Mouse (Mus musculus) limb, embryonic 15.5 days (tissue): ENCODE measurements around the gene Dpyd. TPM values are rescaled to one million over a fixed set of nuclear protein-coding genes. Genes with fewer than 3 reads are reported as not detected.

Experiments used
- ATAC-seq: fragments of 200-750 bp; cut with Nextera tagmentation; 2 replicates; pipeline ENCODE4 v1.8.0; 2017; ENCODE audit warnings: low read depth, moderate TSS enrichment; ENCODE audit not compliant: insufficient number of reproducible peaks, low FRiP score, low TSS enrichment
- H3K27ac ChIP-seq: fragments of 300-500 bp; sonication (generic); 2 replicates; pipeline ENCODE4 v1.5.1; 2015; ENCODE audit warnings: moderate library complexity, mild to moderate bottlenecking, inconsistent platforms
- H3K27me3 ChIP-seq: fragments of 300-500 bp; sonication (generic); 2 replicates; pipeline ENCODE4 v1.6.1; 2015; ENCODE audit warnings: inconsistent platforms
- H3K36me3 ChIP-seq: fragments of 300-500 bp; sonication (generic); 2 replicates; pipeline ENCODE4 v1.6.1; 2015; ENCODE audit warnings: inconsistent platforms
- H3K4me1 ChIP-seq: fragments of 300-500 bp; sonication (generic); 2 replicates; pipeline ENCODE4 v1.6.1; 2015; ENCODE audit warnings: inconsistent platforms
- H3K4me2 ChIP-seq: fragments of 300-500 bp; sonication (generic); 2 replicates; pipeline ENCODE4 v1.6.1; 2015; ENCODE audit warnings: mild to moderate bottlenecking, inconsistent platforms
- H3K4me3 ChIP-seq: fragments of 300-500 bp; sonication (generic); 2 replicates; pipeline ENCODE4 v1.5.1; 2015; ENCODE audit warnings: mild to moderate bottlenecking, inconsistent platforms
- H3K9ac ChIP-seq: fragments of 300-500 bp; sonication (generic); 2 replicates; pipeline ENCODE4 v1.6.1; 2015; ENCODE audit warnings: inconsistent platforms
- H3K9me3 ChIP-seq: fragments of 300-500 bp; sonication (generic); 2 replicates; pipeline ENCODE4 v1.6.1; 2016; ENCODE audit warnings: inconsistent platforms
- whole genome bisulfite sequencing: fragments of 180-500 bp; shearing (Covaris S2); methylation state at CpG from one replicate; pipeline ENCODE4 v1.1.7; 2015; 5-methylcytosine and 5-hydroxymethylcytosine counted together
- polyA plus RNA-seq: library from polyadenylated mRNA; unstranded; fragments of >200 nt; fragmentation: Nextera tagmentation; extraction: Ambion mirVana; gene quantifications from 2 replicates; pipeline ENCODE4 v1.2.1, GENCODE M21; 2015

The Dpyd gene
- polyA plus RNA-seq, 1 experiment from 2014 or later: 5.9 TPM

DNA sequence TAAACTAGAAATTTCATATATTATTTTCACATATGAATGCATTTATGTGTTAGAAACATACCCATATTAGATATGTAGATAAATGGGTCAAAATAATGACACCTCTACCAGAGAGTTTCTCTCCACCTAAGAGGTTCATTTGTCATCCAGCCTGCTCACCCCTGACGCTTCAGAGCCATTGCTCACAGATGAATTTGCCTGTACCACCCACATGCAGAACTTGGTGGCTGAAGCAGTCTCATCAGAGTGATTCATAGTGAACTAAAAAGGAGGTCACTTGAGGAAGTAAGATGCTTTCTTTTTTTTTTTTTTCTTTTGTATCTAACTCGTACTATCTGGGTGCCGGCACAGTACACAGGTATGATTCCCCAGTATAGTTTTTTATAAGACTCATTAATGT is 188.3 kb downstream of the Dpyd start:
- Histone ChIP-seq H3K4me3 (no peak overlapping the region), H3K4me1 (no peaks in the 10 kb centered on the region), H3K36me3 (no peaks in the 10 kb centered on the region), H3K27me3 (no peaks in the 10 kb centered on the region), H3K4me2 (no peak overlapping the region), H3K9ac (no peak overlapping the region), H3K9me3 (no peaks in the 10 kb centered on the region), H3K27ac (no peak overlapping the region)
- ATAC-seq: no peak
- 64% methylated on average over 3 of the region's 3 CpGs for WGBS

DNA sequence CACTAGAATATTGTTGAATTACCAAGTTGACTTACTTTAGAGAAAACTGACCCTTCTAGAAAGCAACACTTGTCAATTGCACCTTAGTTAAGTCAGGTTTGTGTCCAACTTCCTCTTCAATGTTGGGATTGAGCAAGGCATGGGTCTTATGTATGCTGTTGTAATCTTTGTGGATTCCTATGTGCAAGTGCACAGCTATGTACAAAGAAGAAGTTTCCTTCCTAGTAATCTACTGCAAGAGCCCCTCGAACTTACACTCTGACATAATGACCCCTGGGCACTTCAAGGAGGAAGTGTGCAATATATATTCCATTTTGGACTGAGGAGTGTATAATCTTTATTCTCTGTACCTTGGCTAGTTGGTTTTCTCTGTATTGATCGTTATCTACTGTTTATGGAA is 191.7 kb downstream of the Dpyd start:
- Histone ChIP-seq H3K9ac (no peak overlapping the region), H3K27me3 (no peaks in the 10 kb centered on the region), H3K27ac (no peak overlapping the region), H3K4me3 (no peak overlapping the region), H3K36me3 (no peaks in the 10 kb centered on the region), H3K9me3 (no peaks in the 10 kb centered on the region), H3K4me1 (no peaks in the 10 kb centered on the region), H3K4me2 (no peak overlapping the region)
- WGBS: 82% methylated on average over 2 of the region's 2 CpGs
- no peak for ATAC-seq

- no peak overlapping the region for H3K4me2 ChIP-seq
- no peaks in the 10 kb centered on the region for H3K27me3 ChIP-seq
- no peaks in the 10 kb centered on the region for H3K36me3 ChIP-seq
- no peak overlapping the region for H3K4me3 ChIP-seq
- no peaks in the 10 kb centered on the region for H3K9me3 ChIP-seq
- ATAC-seq: no peak
- H3K27ac ChIP-seq: no peak overlapping the region
- no peak overlapping the region for H3K9ac ChIP-seq
- H3K4me1 ChIP-seq: no peaks in the 10 kb centered on the region
- 57% methylated on average over 1 of the region's 1 CpGs for WGBS
These were observed 194.2 kb downstream of the Dpyd start for GRCm38 (mm10) chr3:118756099-118756498.

- Histone ChIP-seq H3K27me3 (no peaks in the 10 kb centered on the region), H3K9ac (no peak overlapping the region), H3K9me3 (no peaks in the 10 kb centered on the region), H3K27ac (no peak overlapping the region), H3K36me3 (no peaks in the 10 kb centered on the region), H3K4me1 (no peaks in the 10 kb centered on the region), H3K4me3 (no peak overlapping the region), H3K4me2 (no peak overlapping the region)
- WGBS: 70% methylated on average over 1 of the region's 1 CpGs
- no peak for ATAC-seq
These were observed 251.0 kb downstream of the Dpyd start for GRCm38 (mm10) chr3:118812885-118813284.

DNA sequence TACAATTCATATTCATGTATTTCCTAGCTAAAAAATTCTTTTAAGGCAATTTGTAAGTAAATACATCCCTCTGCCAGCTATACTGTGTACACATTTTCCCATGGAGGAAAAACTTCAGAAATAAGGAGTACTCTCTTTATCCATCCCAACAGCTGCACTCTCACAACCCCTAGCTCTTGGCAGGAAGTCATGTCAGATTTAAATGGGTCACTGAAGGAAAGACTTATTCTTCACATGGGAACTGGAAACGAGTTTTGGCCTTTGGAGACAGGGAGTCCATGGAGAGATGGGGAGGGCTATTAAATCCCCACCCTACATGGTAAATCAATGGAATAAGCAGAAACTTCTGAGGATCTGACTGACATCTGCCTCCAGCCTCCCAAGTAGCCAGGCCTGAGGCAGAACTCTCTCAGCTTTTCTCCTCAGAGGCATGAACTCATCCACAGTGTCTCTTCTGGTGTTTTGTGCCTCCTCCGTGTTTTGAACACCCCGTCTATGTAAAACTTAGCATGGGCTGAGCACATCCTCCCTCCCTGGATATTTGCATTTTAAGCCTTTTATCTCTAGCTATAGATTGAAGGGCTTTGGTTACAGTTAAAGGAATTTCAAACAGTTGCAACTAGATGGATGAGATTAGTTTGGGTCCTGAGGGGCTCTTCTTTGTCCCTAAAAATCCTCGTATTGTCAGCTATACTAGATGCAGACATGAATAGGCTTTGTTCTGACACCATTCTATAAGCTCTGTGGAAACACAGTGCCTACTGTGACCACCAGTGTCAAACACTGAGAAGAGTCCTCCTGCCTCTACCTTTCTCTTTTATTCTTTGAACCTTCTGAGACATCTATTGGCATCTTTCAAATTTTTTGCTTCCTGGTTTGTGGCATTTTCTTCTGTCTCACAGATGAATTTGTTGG is 288.9 kb downstream of the Dpyd start:
- Histone ChIP-seq H3K4me2 (no peak overlapping the region), H3K27me3 (no peaks in the 10 kb centered on the region), H3K27ac (no peak overlapping the region), H3K9ac (no peak overlapping the region), H3K36me3 (no peaks in the 10 kb centered on the region), H3K4me3 (no peak overlapping the region), H3K4me1 (no peaks in the 10 kb centered on the region), H3K9me3 (no peaks in the 10 kb centered on the region)
- 42% methylated on average over 4 of the region's 4 CpGs for WGBS
- ATAC-seq: no peak

DNA sequence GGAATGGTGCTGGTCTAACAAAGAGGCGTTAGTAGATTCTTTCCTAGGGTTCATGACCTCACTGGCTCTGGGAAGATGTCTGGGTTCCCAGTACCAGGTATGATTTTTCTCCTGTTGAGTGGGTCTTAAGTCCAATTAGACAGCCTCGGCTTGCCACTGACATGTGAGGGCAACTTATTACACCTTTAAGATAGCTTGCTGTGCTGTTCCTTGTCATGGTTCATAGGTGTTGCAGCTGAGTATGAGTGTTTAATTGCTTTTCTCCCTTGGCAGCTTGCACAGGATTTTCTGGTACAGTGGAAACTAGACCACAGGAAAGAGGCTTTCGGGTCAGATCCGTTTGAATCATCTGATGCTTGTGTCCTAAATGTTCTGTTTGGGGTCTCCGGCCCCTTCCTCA is 290.8 kb downstream of the Dpyd start:
- Histone ChIP-seq H3K4me3 (no peak overlapping the region), H3K27ac (no peak overlapping the region)
- WGBS: 82% methylated on average over 5 of the region's 5 CpGs

DNA sequence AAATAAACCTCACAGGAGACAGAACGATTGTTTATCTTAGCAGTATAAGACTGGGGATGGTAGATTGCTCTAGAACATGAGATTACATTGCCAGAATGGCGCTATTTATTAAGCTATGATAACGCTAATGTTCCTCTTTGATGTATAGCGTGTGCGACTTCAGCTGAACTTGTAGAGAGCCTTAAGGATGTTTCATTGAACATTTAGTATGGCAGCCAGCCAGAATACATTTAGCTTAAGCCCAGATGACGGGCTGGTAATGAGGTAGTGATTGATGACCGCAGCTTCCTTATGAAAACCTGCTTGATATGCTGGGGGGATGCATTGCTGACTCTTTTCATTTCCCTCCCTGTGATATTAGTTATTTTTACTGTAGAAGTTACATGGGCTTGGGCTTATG is 293.5 kb downstream of the Dpyd start:
- Histone ChIP-seq H3K27me3 (no peaks in the 10 kb centered on the region), H3K4me3 (no peak overlapping the region), H3K36me3 (no peaks in the 10 kb centered on the region), H3K4me1 (no peaks in the 10 kb centered on the region), H3K9ac (no peak overlapping the region), H3K27ac (no peak overlapping the region), H3K9me3 (no peaks in the 10 kb centered on the region), H3K4me2 (no peak overlapping the region)
- no peak for ATAC-seq
- WGBS: 43% methylated on average over 7 of the region's 7 CpGs

More for the DNA sequence above, 290.8 kb downstream of the Dpyd start:
- H3K27me3 ChIP-seq: no peaks in the 10 kb centered on the region
- ATAC-seq: no peak
- H3K4me2 ChIP-seq: no peak overlapping the region
- no peaks in the 10 kb centered on the region for H3K4me1 ChIP-seq
- H3K36me3 ChIP-seq: no peaks in the 10 kb centered on the region
- H3K9ac ChIP-seq: no peak overlapping the region
- H3K9me3 ChIP-seq: no peaks in the 10 kb centered on the region

DNA sequence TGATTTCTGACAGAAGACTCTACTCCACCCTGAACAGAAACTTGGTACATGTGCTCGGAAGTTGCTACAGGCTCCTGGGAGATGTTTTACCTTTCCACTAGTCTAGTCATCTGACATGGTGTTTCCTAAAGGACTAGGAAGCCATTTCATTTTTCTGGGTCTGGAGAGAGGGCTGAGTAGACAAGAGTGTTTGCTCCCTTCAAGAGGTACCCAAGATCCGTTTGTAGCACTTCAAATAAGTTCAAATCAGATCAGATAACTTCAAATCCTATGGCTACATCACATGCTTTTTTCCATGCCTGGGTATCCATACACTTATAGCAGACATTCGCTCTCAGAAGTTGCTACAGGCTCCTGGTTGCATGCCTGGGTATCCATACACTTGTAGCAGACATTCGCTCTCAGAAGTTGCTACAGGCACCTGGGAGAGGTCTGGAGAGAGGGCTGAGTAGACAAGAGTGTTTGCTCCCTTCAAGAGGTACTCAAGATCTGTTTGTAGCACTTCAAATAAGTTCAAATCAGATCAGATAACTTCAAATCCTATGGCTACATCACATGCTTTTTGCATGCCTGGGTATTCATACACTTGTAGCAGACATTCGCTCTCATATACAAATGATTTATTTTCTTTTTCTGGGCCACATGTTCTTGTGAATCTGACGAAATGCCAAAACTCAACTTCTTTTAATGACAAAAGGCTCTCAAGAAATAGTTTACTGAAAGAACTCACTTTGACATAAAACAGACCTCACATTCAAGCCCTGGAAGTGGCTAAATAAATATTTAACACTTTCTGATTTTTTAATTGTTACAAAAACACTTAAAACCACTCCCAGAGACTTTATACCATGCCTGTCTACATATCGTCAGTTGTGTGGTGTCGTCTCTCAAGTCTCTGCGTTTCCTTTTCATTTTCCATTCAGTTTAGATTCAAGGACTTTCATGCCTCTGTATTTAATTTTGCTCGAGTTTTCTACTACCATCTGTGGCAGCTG is 307.5 kb downstream of the Dpyd start:
- H3K9ac ChIP-seq: no peak overlapping the region
- no peak overlapping the region for H3K4me3 ChIP-seq
- H3K4me2 ChIP-seq: no peak overlapping the region
- no peaks in the 10 kb centered on the region for H3K4me1 ChIP-seq
- 68% methylated on average over 10 of the region's 10 CpGs for WGBS
- H3K27ac ChIP-seq: no peak overlapping the region
- no peak for ATAC-seq
- no peaks in the 10 kb centered on the region for H3K9me3 ChIP-seq
- no peaks in the 10 kb centered on the region for H3K27me3 ChIP-seq
- H3K36me3 ChIP-seq: no peaks in the 10 kb centered on the region

DNA sequence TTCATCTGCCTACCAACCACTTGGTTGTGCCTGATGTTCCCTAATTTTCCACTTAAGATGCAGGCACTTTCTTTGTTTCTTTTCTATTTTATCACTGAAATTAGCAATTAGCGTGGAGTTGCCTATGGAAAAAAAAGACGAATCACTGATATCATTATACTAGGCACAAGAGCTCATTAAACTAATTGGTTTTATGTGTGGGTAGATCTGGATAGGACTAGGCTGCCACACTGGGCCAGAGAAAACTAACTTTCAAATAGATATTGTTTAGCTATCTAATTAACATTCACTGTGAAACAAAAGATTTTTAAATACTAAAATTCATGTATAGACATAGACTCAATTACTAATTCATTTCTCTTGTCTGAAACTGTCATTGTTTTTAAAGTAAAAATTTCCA is 313.9 kb downstream of the Dpyd start:
- no peak for ATAC-seq
- Histone ChIP-seq H3K9ac (no peak overlapping the region), H3K4me3 (no peak overlapping the region), H3K9me3 (no peaks in the 10 kb centered on the region), H3K27ac (no peak overlapping the region), H3K36me3 (no peaks in the 10 kb centered on the region), H3K27me3 (no peaks in the 10 kb centered on the region), H3K4me2 (no peak overlapping the region), H3K4me1 (no peaks in the 10 kb centered on the region)
- WGBS: 58% methylated on average over 2 of the region's 2 CpGs

DNA sequence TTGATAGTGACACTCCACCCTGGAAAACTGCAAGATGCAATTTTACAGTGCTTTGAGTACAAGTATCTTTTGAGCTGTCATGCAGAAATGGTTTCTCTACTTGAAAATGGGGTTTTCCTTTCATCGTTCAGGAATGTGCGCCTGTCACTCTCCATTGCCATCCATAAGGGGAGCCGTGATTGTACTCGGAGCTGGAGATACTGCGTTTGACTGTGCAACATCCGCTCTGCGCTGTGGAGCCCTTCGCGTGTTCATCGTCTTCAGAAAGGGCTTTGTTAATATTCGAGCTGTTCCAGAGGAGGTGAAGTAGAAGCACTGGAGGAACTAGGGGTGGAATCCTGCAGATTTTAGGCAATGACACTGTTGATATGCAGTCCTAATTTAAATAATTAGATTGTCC is 337.1 kb downstream of the Dpyd start:
- Histone ChIP-seq H3K9ac (no peak overlapping the region), H3K27me3 (no peaks in the 10 kb centered on the region), H3K4me2 (no peak overlapping the region), H3K4me1 (no peaks in the 10 kb centered on the region), H3K36me3 (no peaks in the 10 kb centered on the region), H3K27ac (no peak overlapping the region), H3K4me3 (no peak overlapping the region), H3K9me3 (no peaks in the 10 kb centered on the region)
- WGBS: 88% methylated on average over 11 of the region's 11 CpGs
- no peak for ATAC-seq

- Histone ChIP-seq H3K4me1 (no peaks in the 10 kb centered on the region), H3K36me3 (no peaks in the 10 kb centered on the region), H3K9me3 (no peaks in the 10 kb centered on the region), H3K9ac (no peak overlapping the region), H3K27me3 (no peaks in the 10 kb centered on the region), H3K4me2 (no peak overlapping the region), H3K27ac (no peak overlapping the region), H3K4me3 (no peak overlapping the region)
- WGBS: 92% methylated on average over 2 of the region's 2 CpGs
- ATAC-seq: no peak
These were observed 429.4 kb downstream of the Dpyd start for GRCm38 (mm10) chr3:118991312-118991711.

- Histone ChIP-seq H3K9me3 (no peaks in the 10 kb centered on the region), H3K4me1 (no peaks in the 10 kb centered on the region), H3K4me3 (no peak overlapping the region), H3K27me3 (no peaks in the 10 kb centered on the region), H3K4me2 (no peak overlapping the region), H3K27ac (no peak overlapping the region), H3K36me3 (no peaks in the 10 kb centered on the region), H3K9ac (no peak overlapping the region)
- 78% methylated on average over 4 of the region's 4 CpGs for WGBS
- no peak for ATAC-seq
These were observed 429.9 kb downstream of the Dpyd start for GRCm38 (mm10) chr3:118991793-118992192.
